Mouse (Mus musculus): ENCODE measurements around the gene Grk1.

The Grk1 gene

GRCm38 (mm10) chr8:13428156-13428555, 23.3 kb downstream of the Grk1 start:
- no peak for DNase-seq (ENCODE audit: low spot score in 2 of 2)

DNA sequence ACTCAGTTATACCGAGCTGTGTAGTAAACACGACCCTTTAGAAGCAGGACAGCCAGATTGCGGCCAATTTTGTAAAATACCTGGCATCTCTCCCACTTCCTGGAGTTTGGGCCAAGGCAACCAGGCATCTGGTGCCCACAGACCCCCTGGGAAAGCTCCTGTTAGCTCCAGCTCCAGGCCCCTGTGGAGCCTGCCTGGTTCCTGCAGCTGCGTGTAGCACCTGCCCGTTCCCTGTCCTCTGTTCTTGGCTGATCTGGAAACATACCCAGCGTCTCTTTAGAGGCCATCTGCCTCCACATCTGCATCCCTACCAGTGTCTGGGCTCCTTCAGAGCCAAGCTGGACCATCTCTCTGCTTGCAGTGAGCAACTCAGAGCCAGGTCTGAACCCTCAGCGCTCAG, 25.5 kb downstream of the Grk1 start:
- no peak for DNase-seq (ENCODE audit: low spot score in 2 of 2)

DNA sequence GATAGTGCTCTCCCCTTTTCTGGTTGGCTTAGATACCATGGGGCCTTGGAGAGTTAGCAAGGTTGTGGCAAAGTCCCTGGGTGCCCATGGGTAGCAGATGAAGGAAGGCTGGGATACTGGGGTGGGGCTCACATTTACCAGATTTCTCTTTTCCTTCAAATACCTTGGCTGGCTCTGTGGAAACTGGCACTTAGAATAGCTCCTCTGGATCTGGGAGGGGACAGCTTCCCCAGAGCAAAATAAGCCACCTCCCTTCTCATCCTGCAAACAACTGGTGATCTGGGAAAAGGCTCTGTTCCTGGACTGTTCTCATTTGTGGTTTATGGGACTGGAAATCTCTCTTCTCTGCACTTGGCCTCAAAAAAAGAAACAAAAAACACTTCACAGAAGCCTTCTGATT, 26.0 kb downstream of the Grk1 start:
- DNase-seq (ENCODE audit: low spot score in 2 of 2): no peak

GRCm38 (mm10) chr8:13433130-13433529, 28.2 kb downstream of the Grk1 start:
- no peak for DNase-seq (ENCODE audit: low spot score in 2 of 2)

DNA sequence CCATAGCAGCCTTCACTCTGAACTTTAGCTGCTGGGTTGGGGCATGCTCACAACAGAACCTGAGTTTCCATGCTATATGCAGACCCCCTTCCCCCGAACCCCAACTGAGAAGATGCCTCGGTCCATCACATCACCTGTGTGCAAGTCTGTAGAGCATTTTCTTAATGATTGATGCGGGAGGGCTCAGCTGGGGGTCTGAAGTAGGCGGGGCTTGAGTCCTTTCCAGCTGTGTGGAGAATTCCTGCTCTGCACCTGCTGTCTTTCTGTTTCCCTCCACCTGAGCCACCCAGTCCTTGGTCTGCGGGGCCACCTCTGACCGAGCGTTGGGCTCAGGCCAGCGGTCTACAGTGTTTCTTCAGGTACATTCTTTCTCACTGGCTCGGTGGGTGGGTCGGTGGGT, 30.0 kb downstream of the Grk1 start, which contains the start of gene Tmem255b:
Gene Tmem255b, plus strand, starts transcription at position 301 of the 400 bp plus-strand sequence.
- DNase-seq (ENCODE audit: low spot score in 2 of 2): no peak

DNA sequence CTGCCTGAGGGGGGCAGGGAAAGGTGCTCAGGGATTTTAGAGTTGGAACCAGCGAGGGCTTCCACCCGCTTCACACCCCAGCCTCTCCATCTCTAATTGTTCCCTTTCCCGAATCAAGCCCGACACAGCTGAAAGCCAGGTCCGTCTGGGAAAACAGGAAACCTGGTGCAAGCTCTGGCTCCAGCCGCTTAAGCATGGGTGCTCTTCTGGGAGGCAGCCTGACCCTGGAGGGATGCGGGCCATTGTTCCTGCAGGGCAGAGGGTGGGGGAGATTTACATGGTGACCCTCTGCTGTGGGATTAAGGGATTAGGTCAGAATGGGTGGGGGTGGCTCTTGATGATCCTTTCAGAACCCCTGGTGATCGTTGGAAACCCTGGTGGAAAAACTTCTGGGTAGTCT, 31.2 kb downstream of the Grk1 start:
- no peak for DNase-seq (ENCODE audit: low spot score in 2 of 2)

GRCm38 (mm10) chr8:13437531-13437930, 32.6 kb downstream of the Grk1 start:
- DNase-seq (ENCODE audit: low spot score in 2 of 2): no peak

DNA sequence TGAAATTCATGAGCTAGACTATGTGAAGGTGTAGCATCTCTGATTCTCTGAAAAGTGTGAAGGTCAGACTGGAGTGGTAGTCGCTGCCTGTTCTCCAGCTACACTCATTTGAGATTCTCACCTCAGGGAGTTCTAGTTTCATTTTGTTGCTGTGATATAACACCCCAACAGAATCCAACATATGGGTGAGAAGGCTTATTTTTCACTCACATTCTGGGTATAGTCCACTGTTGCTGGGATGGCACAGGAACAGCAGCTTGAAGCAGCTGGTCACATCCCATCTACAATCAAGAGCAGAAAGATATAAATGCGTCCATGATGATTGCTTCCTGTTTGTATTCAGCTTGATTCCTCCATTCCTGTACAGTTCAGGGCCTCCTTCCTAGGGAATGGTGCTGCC, 37.3 kb downstream of the Grk1 start:
- no peak for DNase-seq (ENCODE audit: low spot score in 2 of 2)

GRCm38 (mm10) chr8:13446456-13446855, 41.6 kb downstream of the Grk1 start:
- DNase-seq (ENCODE audit: low spot score in 2 of 2): no peak

DNA sequence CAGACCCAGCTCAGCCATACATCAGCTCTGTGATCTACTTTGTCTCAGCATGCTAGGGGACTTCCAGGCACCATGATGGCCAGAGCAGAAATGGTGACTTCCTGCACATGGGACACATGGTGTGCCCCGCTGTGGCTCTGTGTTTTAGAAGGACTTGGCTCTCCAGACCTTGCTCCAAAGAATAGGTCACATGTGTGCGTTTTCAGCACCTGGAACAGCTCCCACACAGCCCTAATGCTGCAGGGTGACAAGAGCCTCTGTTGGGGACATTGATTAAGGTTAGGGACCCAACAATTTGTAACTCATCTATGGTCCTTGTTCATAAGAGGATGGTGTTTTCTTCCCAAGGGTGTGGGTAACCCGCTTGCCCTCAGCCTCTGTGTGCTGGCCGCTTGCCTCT, 43.3 kb downstream of the Grk1 start:
- DNase-seq (ENCODE audit: low spot score in 2 of 2): no peak

- DNase-seq (ENCODE audit: low spot score in 2 of 2): no peak
These were observed 46.9 kb downstream of the Grk1 start for GRCm38 (mm10) chr8:13451747-13452277.

DNA sequence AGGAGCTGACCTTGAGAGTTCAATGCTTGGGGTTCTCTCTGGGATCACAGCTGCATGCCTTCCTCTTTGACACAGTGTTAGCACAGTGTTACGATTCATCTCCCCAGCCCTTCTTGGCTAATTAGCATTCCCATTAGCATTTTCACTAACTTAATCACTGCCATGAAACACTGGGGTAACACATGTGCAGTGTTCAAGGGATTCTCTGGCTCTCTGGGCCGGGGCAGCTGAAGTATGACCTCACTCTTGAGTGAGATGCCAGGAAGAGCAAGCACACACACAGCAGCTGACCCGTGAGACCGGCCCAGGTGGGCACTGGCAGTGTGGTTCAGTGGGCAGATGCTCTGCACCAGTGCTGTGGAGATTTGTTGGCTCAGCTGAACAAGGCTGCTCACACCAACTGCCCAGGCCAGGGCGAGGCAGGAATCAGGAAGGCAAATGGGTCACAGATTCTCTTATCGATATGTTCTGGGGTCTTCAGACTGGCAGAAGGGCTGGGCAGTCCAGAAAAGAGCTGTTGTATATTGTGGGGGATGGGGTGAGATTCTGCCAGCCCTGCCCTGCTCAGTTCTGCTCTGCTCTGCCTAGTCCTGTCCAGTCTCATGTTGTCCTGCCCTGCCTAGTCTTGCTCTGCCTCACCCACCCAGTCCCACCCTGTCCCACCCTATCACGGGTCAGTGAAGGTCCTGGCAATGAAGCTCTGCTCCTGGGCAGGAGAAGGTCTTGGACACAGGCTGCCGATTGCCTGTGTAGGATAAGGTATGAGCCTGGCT, 49.6 kb downstream of the Grk1 start:
- DNase-seq (ENCODE audit: low spot score in 2 of 2): no peak

GRCm38 (mm10) chr8:13455295-13455694, 50.4 kb downstream of the Grk1 start:
- DNase-seq (ENCODE audit: low spot score in 2 of 2): no peak

- DNase-seq (ENCODE audit: low spot score in 2 of 2): no peak
These were observed 54.5 kb downstream of the Grk1 start for GRCm38 (mm10) chr8:13459431-13459830.

DNA sequence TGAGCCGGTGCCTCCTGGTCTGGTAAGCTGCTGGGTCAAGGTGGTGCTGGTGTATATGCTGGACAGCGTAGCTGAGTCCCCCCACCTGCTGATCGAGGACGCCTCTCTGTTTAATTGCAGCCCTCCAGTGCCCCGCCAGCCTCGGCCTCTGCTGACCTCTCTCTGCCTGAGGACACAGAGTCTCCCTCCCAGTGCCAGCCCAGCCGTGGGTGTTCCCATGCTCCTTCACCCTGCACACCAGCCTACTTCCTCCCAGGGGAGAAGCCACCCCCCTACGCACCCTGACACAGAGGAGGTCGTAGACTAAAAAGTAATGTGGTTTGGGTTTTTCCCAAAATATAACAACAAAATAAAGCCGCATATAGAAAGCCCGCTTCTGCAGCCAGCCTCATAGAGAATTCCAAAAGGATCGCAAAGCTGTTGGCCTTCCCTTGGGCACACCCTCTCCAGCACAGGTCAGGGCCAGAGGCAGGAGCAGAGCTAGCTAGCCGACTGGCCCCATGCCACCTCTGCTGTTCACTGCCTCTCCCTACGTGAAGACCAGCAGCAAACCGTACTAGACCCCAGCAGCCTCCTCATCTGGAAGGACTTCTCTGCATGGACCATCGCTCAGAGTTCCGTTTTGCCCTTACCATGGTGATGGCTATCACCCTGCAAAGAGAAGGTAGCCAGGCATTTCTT, 56.3 kb downstream of the Grk1 start:
- DNase-seq (ENCODE audit: low spot score in 2 of 2): no peak

GRCm38 (mm10) chr8:13461843-13462242, 57.0 kb downstream of the Grk1 start:
- peak; percentile 43 to 86 for DNase-seq (ENCODE audit: low spot score in 2 of 2)

DNA sequence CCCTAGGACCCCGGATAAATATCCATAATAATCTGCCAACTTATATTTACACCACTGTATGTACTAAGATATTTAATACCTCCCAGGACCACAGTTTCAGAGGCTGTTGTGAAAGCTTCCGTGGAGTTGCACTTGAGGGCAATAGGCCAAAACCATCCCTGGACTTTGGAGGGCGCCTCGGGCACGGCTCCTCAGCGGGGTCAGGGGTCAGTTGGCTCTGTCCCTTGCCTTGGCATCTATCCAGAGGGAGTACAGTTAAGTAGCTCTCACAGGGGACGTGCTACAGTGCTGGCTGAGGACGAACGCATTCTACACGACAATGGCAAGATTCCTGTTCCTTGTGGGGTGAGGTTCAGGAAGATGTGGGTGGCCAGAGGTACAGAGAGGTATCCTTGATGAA, 57.5 kb downstream of the Grk1 start:
- DNase-seq (ENCODE audit: low spot score in 2 of 2): peak in 1 of 2 experiments; percentile 22

DNA sequence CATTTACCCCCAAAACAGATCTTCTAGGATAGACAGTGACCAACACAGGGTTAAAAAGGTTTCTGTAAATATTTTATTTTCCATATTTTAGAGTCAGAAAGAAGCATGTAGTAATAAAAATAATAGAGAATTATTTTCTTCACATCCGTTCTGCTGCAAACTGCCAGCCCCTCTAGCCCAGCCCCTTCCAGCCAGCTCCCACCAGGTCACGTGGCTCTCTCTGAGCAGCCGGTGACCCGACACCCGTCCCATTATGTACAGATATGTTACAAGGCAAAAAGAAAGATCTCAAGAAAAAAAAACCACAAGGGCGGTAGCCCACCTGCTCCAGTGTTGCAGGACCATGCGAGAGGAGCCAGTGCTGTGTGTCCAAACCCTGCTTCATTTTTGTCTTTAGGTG, 60.4 kb downstream of the Grk1 start:
- no peak for DNase-seq (ENCODE audit: low spot score in 2 of 2)

DNA sequence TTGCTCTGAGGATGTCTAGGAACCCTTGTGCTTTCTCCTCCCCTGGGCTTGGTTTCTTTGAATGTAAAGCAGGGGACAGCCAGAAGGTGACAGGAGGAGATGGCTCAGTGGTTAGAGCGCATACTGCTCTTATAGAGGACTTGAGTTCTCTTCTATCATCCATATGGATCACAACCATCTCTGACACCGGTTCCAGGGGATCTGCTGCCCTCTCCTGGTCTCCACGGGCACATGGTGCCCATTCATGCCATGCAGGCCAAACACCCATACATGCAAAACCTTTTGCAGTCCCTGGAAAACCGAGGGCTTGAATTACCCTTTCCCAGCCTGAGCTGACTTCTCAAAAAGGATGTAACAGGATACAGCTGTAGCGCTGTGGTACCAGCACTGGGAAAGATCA, 62.1 kb downstream of the Grk1 start:
- DNase-seq (ENCODE audit: low spot score in 2 of 2): no peak

DNA sequence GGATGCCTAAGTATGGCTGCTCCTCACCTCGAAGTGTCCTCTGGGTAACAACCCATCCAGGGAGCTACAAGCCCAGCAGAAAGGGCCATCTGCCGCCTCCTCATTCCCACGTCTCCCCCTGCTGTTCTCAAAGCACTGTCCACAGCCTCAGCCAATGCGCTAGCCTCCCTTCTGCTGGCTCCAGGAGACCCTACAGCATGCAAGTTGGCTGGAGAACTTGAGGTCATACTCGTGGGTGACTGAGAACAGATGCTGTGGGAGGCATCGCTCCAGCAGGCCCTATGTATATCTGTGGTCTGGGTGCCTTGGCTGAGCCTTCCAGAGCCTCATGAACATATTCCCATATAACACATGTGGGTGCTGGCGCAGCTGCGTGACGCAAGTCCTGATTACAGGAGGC, 63.9 kb downstream of the Grk1 start:
- DNase-seq (ENCODE audit: low spot score in 2 of 2): no peak

DNA sequence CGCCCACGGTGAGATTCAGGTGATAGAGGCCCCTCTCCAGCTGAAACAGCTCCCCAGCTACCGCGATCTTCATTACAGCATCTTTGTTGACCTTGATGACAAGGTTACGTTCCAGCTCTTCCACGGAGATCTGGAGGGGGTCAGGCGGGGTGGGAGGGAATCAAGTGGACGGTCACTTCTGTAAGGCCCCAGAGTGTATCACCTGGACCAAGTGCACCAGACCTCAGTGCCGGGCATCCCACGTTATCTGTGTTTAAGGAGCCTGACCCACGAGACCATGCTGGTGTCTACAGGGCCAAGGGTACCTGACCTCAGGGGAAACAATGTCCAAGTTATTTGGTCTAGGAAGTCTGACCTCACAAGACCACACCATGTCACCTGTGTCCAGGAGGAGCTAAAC, 66.6 kb downstream of the Grk1 start:
- no peak for DNase-seq (ENCODE audit: low spot score in 2 of 2)

Data from spleen, postnatal 4 days (tissue).